Mouse (Mus musculus) T-helper 2 cell (primary cell): ENCODE measurements around the gene Spta1.

Source experiments
- in situ Hi-C: fragments of 300-600 bp; cut with MboI, MseI; formaldehyde crosslinking; loops from one replicate; pipeline ENCODE4 v1.15.1; 2025; ENCODE audit warnings: high pct_unique_total_duplicates

The Spta1 gene

DNA sequence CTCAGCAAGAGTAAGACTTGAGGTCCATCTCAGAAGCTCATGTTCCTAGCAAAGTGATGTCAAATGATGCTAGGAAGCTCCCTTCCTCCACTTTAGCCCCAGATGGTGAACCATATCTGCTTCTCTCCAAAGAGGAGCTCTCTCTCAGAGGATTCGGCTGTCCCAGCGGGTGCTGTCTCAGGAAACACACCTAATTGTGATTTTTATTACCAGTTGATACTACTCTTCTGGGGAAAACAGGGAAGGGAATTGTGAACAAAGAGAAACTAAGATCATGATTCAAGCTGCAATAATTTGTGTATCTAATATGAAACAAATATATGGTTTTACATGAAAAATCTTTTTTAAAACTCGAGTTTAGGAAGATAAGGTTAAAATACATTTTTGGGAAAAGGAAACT is 79.4 kb downstream of the Spta1 start, which contains the start of gene Olfr419:
TSS of gene Olfr419 (minus strand) at position 101 of the 400 bp plus-strand sequence.
- in situ Hi-C loops = no loop called here

DNA sequence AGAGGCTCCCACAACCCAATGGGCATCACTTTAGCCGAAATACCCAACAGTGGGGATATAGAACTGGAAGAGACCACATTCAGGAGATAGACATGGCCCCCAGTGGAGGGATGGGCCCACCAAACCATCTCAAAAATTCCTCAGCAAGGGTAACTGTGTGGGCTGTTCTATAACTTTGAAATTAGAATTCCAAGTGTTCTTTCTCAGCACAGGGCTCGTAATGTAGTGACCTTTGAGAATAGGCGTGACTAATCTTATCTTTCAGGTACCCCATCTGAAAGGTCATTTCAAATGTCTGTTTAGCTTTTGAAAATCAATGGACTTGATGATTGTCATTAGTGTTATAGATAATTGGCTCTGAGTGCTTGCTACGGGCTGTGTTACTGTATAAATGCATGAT is 95.2 kb downstream of the Spta1 start:
- in situ Hi-C loops = no loop called here

DNA sequence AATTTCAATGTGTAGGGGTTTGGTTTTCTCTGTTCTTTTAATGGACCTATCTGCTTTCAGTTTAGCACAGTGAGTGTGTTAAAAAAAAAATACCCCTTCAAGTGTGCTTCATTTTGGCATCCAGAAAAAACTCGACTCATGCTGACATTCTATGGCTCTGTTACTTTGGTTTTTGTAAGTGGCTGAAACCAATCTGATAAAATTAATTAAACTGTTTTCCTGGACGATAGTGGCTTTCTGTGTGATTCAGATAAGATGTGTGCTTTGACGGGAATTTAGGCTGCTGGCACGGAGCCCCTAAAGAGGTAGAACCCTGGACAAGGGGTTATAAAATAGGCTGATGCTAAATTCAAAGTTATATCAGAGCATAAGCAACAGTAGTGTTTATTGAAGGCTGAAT is 96.6 kb downstream of the Spta1 start:
- in situ Hi-C loops = no loop called here

DNA sequence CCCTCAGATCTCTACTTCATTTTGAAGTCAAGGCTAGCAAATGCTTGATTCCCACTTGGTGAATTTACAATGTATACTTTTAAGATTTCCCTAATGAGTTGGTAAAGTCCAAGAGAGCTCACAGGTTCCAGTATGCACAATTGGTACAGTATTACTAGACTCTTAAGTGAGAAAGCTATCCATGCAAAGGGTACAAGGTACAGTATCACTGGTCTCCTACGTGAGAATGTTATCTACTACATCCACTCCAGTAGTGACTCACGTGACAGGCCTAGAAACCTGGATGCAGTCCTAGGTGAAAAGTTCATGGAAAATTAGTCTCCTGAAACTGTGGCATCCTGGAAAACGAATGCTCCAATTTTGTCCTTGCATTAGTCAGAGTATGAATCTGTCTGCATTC is 98.1 kb downstream of the Spta1 start:
- in situ Hi-C loops = no loop called here
